Mouse (Mus musculus) layer of hippocampus, postnatal 10 days (tissue): ENCODE results near the gene Ankrd16. TPM values are rescaled to one million over a fixed set of nuclear protein-coding genes. Genes with fewer than 3 reads are reported as not detected.

Experiments used
- total RNA-seq, 2 experiments: library from RNA; stranded (reverse); gene quantifications; 2 replicates each; pipeline ENCODE4 v1.2.3; 2021

The Ankrd16 gene
- total RNA-seq, 2 experiments from 2014 or later = 65.6 to 75.7 TPM

Other genes starting within 250 kb of the Ankrd16 start
- 10 to 100 TPM; 41.1 to 45.4 TPM for gene Pfkfb3, start 223.8 kb upstream of the Ankrd16 start, total RNA-seq
- 100 to 1,000 TPM; 103 to 106 TPM for gene Rbm17, start 173.7 kb upstream of the Ankrd16 start, total RNA-seq
- not detected for gene Gm17490, start 151.6 kb upstream of the Ankrd16 start, total RNA-seq
- gene Il2ra, start 135.1 kb upstream of the Ankrd16 start, total RNA-seq = not detected
- 1 to 10 TPM; 5.5 to 5.7 TPM for gene Il15ra, start 72.6 kb upstream of the Ankrd16 start, total RNA-seq
- gene Fbh1, start 294 bp upstream of the Ankrd16 start, total RNA-seq = 10 to 100 TPM; 73.2 to 77.0 TPM